Mouse (Mus musculus) CH12.LX (cell line): Measurements from ENCODE around the gene Sde2.
A peak's percentile ranks its signal among the peaks of the same experiment; 100 is the strongest.

Experiments used
- CTCF ChIP-seq, 2 experiments: IDR thresholded peaks in 1 of 2; conservative IDR thresholded peaks in 1 of 2; 2 replicates each; pipeline ENCODE4 v1.5.1; 2011 to 2012; ENCODE audit warnings: low read depth in 2 of 2, low read length in 2 of 2, improper control_type of control experiment in 1 of 2, inconsistent platforms in 1 of 2, mild to moderate bottlenecking in 1 of 2, moderate library complexity in 1 of 2
- MAFK ChIP-seq: IDR thresholded peaks from 2 replicates; pipeline ENCODE4 v1.6.1; 2011; ENCODE audit warnings: low read length, improper control_type of control experiment; ENCODE audit not compliant: insufficient replicate concordance
- MAZ ChIP-seq: IDR thresholded peaks from 2 replicates; pipeline ENCODE4 v1.6.1; 2012; ENCODE audit warnings: low read depth, mild to moderate bottlenecking, inconsistent platforms, low read length, improper control_type of control experiment, moderate library complexity
- POLR2A ChIP-seq: IDR thresholded peaks from 2 replicates; pipeline ENCODE4 v1.6.1; 2011; ENCODE audit warnings: low read depth, mild to moderate bottlenecking, improper control_type of control experiment, low read length

DNA sequence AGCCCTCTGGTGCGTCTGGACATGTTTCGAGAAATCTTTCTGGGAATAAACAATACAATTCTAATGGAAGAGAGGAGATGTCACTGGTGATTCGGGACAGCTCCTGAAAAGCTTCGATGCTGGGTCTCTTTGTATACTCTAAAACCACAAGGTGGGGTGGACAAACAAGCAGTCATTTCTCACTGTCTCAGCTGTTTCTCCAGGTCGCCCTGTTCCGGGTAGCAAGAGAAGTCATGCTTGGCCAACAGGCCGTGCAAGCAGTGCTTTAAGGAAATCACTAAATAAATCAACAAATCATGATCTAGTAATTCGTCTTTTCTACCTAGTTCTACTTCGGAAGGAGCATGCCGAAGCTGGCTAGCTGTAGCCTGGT lies 52.7 kb downstream of the Sde2 start:
- no peak for TF ChIP-seq POLR2A
- no peak for TF ChIP-seq CTCF (conservative IDR thresholded peaks at IDR 0.05 in 1 of 2, IDR thresholded peaks at IDR 0.05 in 1 of 2; ENCODE audit: low read depth in 2 of 2, low read length in 2 of 2)
- 0 out of 2 replicates have a peak, but pooled peaks have one; percentile 21 for TF ChIP-seq MAZ
- no peak for TF ChIP-seq MAFK
